ENCODE assay signal across 10 mouse cellular contexts in the genomic region with DNA sequence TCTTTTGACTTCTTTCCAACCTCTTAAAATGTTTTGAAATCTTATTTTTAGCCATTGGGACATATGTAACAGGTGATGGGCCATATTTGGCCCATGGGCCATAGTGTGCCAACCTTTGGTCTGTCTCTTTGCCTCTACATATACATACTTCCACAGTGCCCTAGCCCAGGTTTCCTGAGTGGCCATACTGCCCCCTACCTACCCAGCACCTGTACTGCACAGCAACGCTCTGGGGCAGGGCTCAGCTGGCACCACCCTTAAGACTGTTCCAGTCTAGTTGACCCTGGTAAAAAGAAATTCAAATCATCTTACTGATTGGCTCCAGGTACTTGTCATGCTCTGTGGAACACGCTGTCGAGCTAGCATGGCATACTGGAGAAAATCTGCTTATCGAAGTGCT. TPM values are rescaled to one million over a fixed set of nuclear protein-coding genes. Genes with fewer than 3 reads are reported as not detected.
DNase-seq lines count a peak whose midpoint lies in the region; ATAC-seq and TF ChIP-seq lines count a peak whose summit lies in the region.
"Had no signal": no experiment of that assay in that cellular context is flagged by ENCODE, and none has a peak within 500 bp of the region (broad histone marks: within the 10 kb centered on the region; RNA-seq: fewer than 3 reads in every experiment).

No protein-coding gene starts in this region.

- no peaks in the 10 kb centered on the region for H3K9me3 ChIP-seq in CH12.LX (replicated peaks; ENCODE audit: low read length)
- H3K9me3 ChIP-seq: embryonic facial prominence, embryonic 12.5 days; megakaryocyte, embryonic 14.5 days had no signal

- no peak overlapping the region for H3K4me2 ChIP-seq in CH12.LX (ENCODE audit: insufficient read depth, low read depth, poor library complexity, severe bottlenecking)
- H3K4me2 ChIP-seq: embryonic facial prominence, embryonic 12.5 days had no signal

- no peak overlapping the region for H3K27ac ChIP-seq in left cerebral cortex, adult 2 months
- H3K27ac ChIP-seq in CH12.LX (ENCODE audit: insufficient read depth, low read depth): no peak overlapping the region
- H3K27ac ChIP-seq: embryonic facial prominence, embryonic 12.5 days had no signal

- no peaks in the 10 kb centered on the region for H3K36me3 ChIP-seq in CH12.LX (replicated peaks in 1 of 2; ENCODE audit: control insufficient read depth in 1 of 2, insufficient read depth in 1 of 2, low read length in 1 of 2)
- H3K36me3 ChIP-seq: embryonic facial prominence, embryonic 12.5 days had no signal

- DNase-seq in cerebellum, postnatal 14 days: peak; percentile 28 to 41
- DNase-seq in left cerebral cortex, adult 2 months (ENCODE audit: extremely low spot score in 1 of 2, low spot score in 2 of 2): no peak
- no peak for DNase-seq in left cerebral cortex, adult 18-20 months (ENCODE audit: low spot score in 2 of 2)
- DNase-seq in CH12.LX (ENCODE audit: extremely low read depth): peak; percentile 18
- peak; percentile 14 for DNase-seq in embryo, embryonic 11 days
- DNase-seq in spleen, postnatal 14 days (ENCODE audit: low spot score in 2 of 2): no peak
- no peak for DNase-seq in testis, postnatal 14 days (ENCODE audit: low spot score)

- in situ Hi-C loops in CH12.LX (cut with MboI; ENCODE audit: low pct_ligation_motif_present, low pct_unique_long_range_greater_than_20kb, low sequenced_read_pairs): no loop called here

- TF ChIP-seq CTCF in left cerebral cortex, adult 2 months (IDR thresholded peaks at IDR 0.05): peak; percentile 33
- peak; percentile 27 to 63; a peak in 3 of 4 replicates for TF ChIP-seq CTCF in CH12.LX (conservative IDR thresholded peaks at IDR 0.05 in 1 of 2, IDR thresholded peaks at IDR 0.05 in 1 of 2; ENCODE audit: low read depth in 2 of 2, low read length in 2 of 2)

- H3K9ac ChIP-seq in CH12.LX (ENCODE audit: insufficient read depth, low read depth): no peak overlapping the region
- H3K9ac ChIP-seq: embryonic facial prominence, embryonic 12.5 days had no signal

- no peak for TF ChIP-seq POLR2A in CH12.LX (IDR thresholded peaks at IDR 0.05; ENCODE audit: low read depth, low read length)

- H3K79me2 ChIP-seq in CH12.LX (replicated peaks; ENCODE audit: control insufficient read depth, extremely low read depth, insufficient read depth, poor library complexity, severe bottlenecking): no peaks in the 10 kb centered on the region

- dilution Hi-C loops in CH12.LX (cut with MboI; ENCODE audit: extremely low pct_ligation_motif_present, extremely low pct_unique_long_range_greater_than_20kb, low sequenced_read_pairs): no loop called here

- TF ChIP-seq RAD21 in CH12.LX (IDR thresholded peaks at IDR 0.05; ENCODE audit: low read depth, low read length): peak; percentile 59

- no peak for ATAC-seq in cerebellum, adult (ENCODE audit: insufficient number of reproducible peaks, low FRiP score, low TSS enrichment)

- intact Hi-C loops in left cerebral cortex, adult 2 months (cut with DNase I): loop anchor here (10.0 kb wide), 1 partner anchor 538 kb away; no protein-coding TSS in a partner anchor

- TF ChIP-seq EP300 in CH12.LX (IDR thresholded peaks at IDR 0.05; ENCODE audit: low read length): no peak

- H3K27me3 ChIP-seq in CH12.LX (replicated peaks): no peaks in the 10 kb centered on the region

- H3K4me3 ChIP-seq in left cerebral cortex, adult 2 months: no peak overlapping the region
- H3K4me3 ChIP-seq in CH12.LX (replicated peaks in 1 of 3; ENCODE audit: low read depth in 2 of 3, low read length in 2 of 3, poor library complexity in 1 of 3): no peak overlapping the region
- H3K4me3 ChIP-seq: embryonic facial prominence, embryonic 12.5 days; megakaryocyte, embryonic 14.5 days had no signal

- H3K4me1 ChIP-seq in CH12.LX (ENCODE audit: control insufficient read depth in 1 of 2, insufficient read depth in 2 of 2): peaks cover 0 to 7% of the 10 kb centered on the region in 2 experiments; a peak in 2 of 4 replicates
- H3K4me1 ChIP-seq: embryonic facial prominence, embryonic 12.5 days had no signal

TF ChIP-seq in CH12.LX, 34 proteins besides CTCF, POLR2A, EP300 and RAD21:
- TF ChIP-seq TBP (conservative IDR thresholded peaks at IDR 0.05; ENCODE audit: low read depth, low read length) (no peak), MAX (IDR thresholded peaks at IDR 0.05; ENCODE audit: low read length) (no peak), SMC3 (IDR thresholded peaks at IDR 0.05; ENCODE audit: low read depth, low read length) (peak; percentile 45; the same call in 1 of the 2 replicates), CHD1 (IDR thresholded peaks at IDR 0.05; ENCODE audit: low read depth, low read length) (no peak), ZMIZ1 (IDR thresholded peaks at IDR 0.05; ENCODE audit: low read depth, low read length) (no peak), ZNF384 (IDR thresholded peaks at IDR 0.05; ENCODE audit: low read depth, low read length) (no peak)

RNA-seq across cellular contexts. Expression of a gene that starts 53.5 kb away (rescaled TPM):
- 10 to 100 TPM; 62.8 to 76.9 TPM for total RNA-seq in left cerebral cortex, adult 2 months (2021)
- total RNA-seq in left cerebral cortex, adult 18-20 months (2021): 10 to 100 TPM; 70.2 to 78.6 TPM
- total RNA-seq in CH12.LX (2012; rRNA removed): 52.9 and 67.6 TPM in 2 replicates
- total RNA-seq in CH12.LX (2014; rRNA removed): 163 and 168 TPM in 2 replicates
- 127 and 128 TPM in 2 replicates for polyA plus RNA-seq in CH12.LX (2012; ENCODE audit: insufficient read length, low read depth)

Comparison
In these comparisons a context has a peak if more than half of its experiments do, and no peak if none do; other contexts are left out.
1. DNase-seq: peak in cerebellum, postnatal 14 days (2 of 2), CH12.LX (single experiment) and embryo, embryonic 11 days (single experiment); none in left cerebral cortex, adult 2 months (0 of 2), left cerebral cortex, adult 18-20 months (0 of 2), spleen, postnatal 14 days (0 of 2) and testis, postnatal 14 days (single experiment).